Mouse (Mus musculus): ENCODE results near the gene Olfr432.
"Not testable (repeated sequence)": the region's sequence is repeated elsewhere in the genome, so short reads cannot be mapped to it uniquely, and the experiment has no call there.

Gene Olfr432

GRCm38 (mm10) chr1:174048893-174049292 is at the start of gene Olfr432:
Gene Olfr432 (plus strand): TSS chr1:174049205.
- no peak for DNase-seq

- not testable (repeated sequence) for DNase-seq
Observed at GRCm38 (mm10) chr1:174004352-174005109, 44.5 kb upstream of the Olfr432 start.

DNA sequence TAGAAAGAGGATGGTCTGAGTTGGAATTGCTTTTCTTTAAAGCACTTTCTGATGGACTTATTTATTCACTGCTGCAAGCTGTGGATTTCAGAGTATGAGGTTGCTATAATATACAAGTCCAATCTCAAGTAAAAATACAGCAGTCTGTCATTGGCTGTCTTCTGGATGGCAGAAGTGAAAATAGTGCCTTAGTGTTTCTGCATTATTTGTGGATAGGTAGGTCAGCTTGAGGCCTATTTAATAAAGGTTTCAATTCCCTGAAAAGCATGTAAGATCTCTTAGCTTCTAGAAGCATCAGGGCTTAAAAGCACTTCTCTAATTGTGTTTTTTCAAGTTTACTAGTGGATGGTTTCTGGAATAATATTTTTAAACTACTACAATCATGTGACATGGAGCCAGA is 42.0 kb upstream of the Olfr432 start:
- DNase-seq, result not testable (repeated sequence)

- DNase-seq, result no peak
Observed at GRCm38 (mm10) chr1:174031698-174032097, 17.3 kb upstream of the Olfr432 start, which contains the start of gene Ifi205. Gene Ifi205 (minus strand): TSS chr1:174031810.

- no peak for DNase-seq
Observed at GRCm38 (mm10) chr1:174035841-174036240, 13.2 kb upstream of the Olfr432 start.

- no peak for DNase-seq
Observed at GRCm38 (mm10) chr1:174038480-174038879, 10.5 kb upstream of the Olfr432 start.

DNA sequence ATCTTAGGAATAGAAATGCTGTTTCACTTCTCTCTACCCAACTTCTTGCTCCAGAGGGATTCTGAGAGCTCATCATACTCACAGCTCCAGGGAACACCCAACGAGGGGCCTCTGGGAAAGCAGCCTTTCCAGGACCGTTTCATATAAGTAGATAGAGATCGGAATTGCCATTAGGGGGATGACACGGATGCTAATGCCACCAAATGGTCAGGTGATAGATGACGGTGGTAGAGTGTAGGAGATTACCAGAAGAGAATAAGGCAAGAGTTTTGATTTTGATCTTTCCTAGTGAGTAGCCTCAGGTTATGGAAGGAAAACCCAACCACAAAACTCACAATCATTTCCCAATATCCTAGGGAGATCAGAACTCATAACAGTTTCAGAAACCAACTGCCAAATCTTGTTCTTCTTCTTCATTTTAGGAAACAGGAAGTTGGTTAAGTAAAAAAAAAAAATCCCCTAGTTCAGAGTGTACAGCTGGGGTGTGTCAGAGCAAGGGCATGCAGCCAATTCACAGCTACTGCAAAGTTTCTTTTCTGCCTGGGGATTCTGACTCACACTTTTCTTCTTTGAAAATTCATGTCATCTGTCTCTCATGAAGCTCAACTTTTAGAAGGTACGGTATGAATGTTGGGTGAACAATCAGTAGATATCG is 8.4 kb upstream of the Olfr432 start, which contains the start of gene Olfr433:
Gene Olfr433, plus strand, starts transcription at position 183 of the 655 bp plus-strand sequence.
- peak; percentile 86 to 87 for DNase-seq

- DNase-seq, result not testable (repeated sequence)
Observed at GRCm38 (mm10) chr1:174042091-174042884, 6.7 kb upstream of the Olfr432 start.

GRCm38 (mm10) chr1:174044431-174044830 is 4.6 kb upstream of the Olfr432 start:
- DNase-seq, result no peak

DNA sequence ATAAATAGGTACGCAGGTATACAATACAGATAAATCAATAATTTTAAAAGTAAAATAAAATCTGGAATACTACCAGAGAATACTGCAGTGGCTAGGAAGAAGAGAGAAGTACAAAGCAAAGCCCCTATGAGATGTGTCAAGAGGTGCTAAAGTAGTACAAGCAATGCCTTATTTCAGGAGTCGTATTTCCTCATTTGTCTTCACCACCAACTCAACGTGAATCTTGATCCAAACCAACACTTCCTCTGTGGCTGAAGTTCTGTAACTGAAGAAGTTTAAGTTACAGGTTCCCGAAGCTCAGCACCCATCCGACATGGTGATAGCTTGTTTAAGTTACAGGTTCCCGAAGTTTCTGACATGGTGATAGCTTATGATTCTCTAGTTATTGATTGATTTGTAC is 778 bp upstream of the Olfr432 start:
- DNase-seq, result not testable (repeated sequence)

GRCm38 (mm10) chr1:174049357-174049756 is 352 bp downstream of the Olfr432 start:
- not testable (repeated sequence) for DNase-seq

DNA sequence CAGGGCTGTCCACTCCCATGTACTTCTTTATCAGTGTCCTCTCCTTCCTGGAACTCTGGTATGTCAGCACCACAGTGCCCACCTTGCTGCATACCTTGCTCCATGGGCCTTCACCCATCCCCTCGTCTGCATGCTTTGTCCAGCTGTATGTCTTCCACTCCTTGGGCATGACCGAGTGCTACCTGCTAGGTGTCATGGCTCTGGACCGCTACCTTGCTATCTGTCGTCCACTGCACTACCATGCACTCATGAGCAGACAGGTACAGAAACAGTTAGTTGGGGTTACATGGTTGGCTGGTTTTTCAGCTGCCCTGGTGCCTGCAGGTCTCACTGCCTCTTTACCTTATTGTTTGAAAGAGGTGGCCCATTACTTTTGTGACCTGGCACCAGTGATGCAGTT is 1.5 kb downstream of the Olfr432 start:
- no peak for DNase-seq

GRCm38 (mm10) chr1:174051515-174051914 is 2.5 kb downstream of the Olfr432 start:
- DNase-seq, result no peak

DNA sequence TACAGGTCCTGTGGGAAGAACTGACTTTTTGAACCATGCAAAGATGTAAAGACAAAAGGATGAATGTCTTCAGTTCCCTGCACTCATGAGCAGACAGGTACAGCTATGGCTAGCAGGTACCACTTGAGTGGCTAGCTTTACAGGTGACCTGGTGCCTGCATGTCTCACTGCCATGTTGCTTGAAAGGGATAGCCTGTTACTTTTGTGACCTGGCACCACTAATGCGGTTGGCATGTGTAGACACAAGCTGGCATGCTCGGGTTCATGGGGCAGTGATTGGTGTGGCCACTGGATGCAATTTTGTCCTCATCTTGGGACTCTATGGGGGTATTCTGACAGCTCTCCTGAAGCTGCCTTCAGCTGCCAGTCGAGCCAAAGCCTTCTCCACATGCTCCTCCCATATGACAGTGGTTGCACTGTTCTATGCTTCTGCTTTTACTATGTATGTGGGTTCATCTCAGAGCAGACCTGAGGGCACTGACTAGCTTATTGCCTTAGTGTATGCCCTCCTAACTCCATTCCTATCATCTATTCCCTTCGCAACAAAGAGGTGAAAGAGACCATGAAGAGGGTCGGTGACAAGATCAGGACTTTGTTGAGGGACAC is 3.0 kb downstream of the Olfr432 start:
- no peak for DNase-seq

GRCm38 (mm10) chr1:174052981-174053380 is 4.0 kb downstream of the Olfr432 start:
- no peak for DNase-seq

GRCm38 (mm10) chr1:174055248-174055647 is 6.2 kb downstream of the Olfr432 start:
- no peak for DNase-seq

GRCm38 (mm10) chr1:174066305-174066704 is 17.3 kb downstream of the Olfr432 start, which contains the start of gene Olfr430:
Gene Olfr430 (plus strand): TSS chr1:174066605.
- DNase-seq, result no peak

DNA sequence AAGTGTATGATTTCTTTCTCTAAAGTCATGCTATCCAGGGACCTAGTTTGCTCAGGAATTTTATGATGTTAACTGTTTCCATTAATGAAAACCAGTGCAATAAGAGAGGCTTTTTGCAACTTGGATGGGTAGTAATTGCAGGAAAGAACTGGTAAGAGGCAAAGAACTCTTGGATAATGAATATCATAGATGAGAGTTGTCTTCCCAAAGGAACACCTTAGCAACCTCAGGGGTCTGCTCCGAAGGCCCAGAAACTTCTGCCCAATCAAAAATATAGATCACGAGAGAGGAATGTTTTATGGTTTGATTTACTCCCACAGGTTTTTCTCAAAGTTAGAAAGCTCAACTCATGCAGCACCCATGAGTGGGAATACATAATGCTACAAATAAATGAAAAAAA is 35.0 kb downstream of the Olfr432 start, which contains the start of gene Olfr429:
Gene Olfr429, plus strand, starts transcription at position 301 of the 400 bp plus-strand sequence.
- DNase-seq, result no peak

GRCm38 (mm10) chr1:174096591-174096990 is 47.6 kb downstream of the Olfr432 start, which contains the start of gene Olfr427:
Gene Olfr427 (plus strand): TSS chr1:174096891.
- DNase-seq, result no peak

DNA sequence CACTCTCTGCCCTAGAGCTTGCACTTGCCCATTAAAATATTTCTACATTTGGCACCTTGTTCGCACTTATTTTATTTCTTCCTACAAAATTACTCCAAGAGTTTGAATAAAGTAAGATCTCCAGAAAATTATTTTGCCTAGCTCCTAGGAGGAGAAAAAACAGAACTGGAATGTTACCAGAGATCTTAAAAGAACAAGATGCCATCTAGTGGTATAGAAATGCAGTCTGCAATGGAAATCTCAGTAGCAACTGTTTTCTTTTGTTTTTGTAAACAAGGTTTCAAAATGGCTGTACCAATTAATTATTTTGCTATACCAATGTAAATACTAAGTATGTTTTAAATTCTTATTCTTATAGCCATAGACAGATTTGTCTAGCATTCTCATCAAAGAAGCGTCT is 54.7 kb downstream of the Olfr432 start:
- no peak for DNase-seq

Data from kidney, postnatal 4 days (tissue).